Mouse (Mus musculus): Measurements from ENCODE around the gene Negr1. TPM values are rescaled to one million over a fixed set of nuclear protein-coding genes. Genes with fewer than 3 reads are reported as not detected.
A peak's percentile ranks its signal among the peaks of the same experiment; 100 is the strongest.

Negr1 gene
- polyA plus RNA-seq, 1 experiment, result 94.2 TPM

- DNase-seq (ENCODE audit: extremely low spot score in 1 of 2, low spot score in 1 of 2), result no peak
Measured at GRCm38 (mm10) chr3:156895322-156895721, 333.7 kb downstream of the Negr1 start.

- no peak for DNase-seq (ENCODE audit: extremely low spot score in 1 of 2, low spot score in 1 of 2)
Measured at GRCm38 (mm10) chr3:156896106-156896505, 334.5 kb downstream of the Negr1 start.

- DNase-seq (ENCODE audit: extremely low spot score in 1 of 2, low spot score in 1 of 2), result no peak
Measured at GRCm38 (mm10) chr3:156896552-156896951, 335.0 kb downstream of the Negr1 start.

DNA sequence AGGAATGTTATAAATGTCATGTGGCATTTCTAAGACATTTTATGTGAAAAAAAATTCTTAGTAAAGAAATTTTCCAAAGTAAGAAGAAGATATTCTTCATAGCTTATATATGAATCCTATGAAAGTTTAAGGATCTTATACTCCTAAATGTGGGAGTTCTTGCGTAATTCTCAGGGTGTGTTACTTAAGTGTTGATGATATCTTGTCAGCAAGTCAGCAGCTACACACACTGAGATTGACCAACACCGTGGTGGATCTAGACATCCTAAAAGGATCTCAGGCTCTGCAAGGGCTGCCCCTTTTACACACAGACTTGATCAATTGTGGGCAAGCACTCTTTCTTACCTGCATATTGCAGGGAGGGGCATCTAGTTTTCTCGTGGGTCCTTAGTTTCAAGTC lies 339.5 kb downstream of the Negr1 start:
- DNase-seq (ENCODE audit: extremely low spot score in 1 of 2, low spot score in 1 of 2), result no peak

- DNase-seq (ENCODE audit: extremely low spot score in 1 of 2, low spot score in 1 of 2), result peak; percentile 21 to 62
Measured at GRCm38 (mm10) chr3:156903925-156904576, 342.5 kb downstream of the Negr1 start.

- no peak for DNase-seq (ENCODE audit: extremely low spot score in 1 of 2, low spot score in 1 of 2)
Measured at GRCm38 (mm10) chr3:156912816-156913215, 351.2 kb downstream of the Negr1 start.

DNA sequence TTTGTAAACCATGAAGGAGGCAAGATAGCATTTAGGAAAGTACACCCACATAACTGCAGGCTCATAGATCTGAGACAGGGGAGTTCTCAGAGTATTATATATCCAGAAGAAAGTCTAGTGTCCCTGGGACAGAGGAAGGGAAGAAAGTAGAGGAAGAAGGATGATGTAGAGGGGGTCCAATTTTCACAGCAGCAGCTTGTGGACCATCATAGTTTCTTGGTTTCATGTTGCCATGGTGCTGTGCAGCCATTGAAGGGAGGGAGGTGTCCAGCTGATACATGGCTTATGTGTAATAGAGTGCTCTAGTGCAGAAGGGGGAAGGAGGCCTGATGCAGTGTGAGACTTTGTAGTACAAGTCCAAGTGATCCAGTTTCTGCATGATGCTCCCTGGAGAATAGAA lies 359.8 kb downstream of the Negr1 start:
- no peak for DNase-seq (ENCODE audit: extremely low spot score in 1 of 2, low spot score in 1 of 2)

DNA sequence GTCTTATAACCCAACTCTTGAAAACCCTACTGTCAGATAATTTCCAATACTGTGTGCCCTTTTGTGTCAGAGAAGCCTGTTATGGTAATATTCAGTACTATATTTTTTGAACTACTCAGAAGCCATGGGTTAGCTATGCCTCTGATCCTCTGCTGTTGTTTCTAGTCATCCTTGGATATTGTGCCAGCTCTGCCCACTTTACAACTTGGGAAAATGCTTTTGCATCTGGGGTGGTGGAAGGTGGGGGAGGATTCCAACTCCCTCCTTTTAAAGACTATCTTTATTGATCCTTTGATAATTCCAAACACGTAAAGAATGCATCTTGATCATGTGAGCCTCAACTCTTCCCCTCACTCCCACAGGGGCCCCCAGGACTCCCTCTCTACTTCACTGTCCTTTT lies 361.6 kb downstream of the Negr1 start:
- DNase-seq (ENCODE audit: extremely low spot score in 1 of 2, low spot score in 1 of 2), result peak in 1 of 2 experiments; percentile 53

- DNase-seq (ENCODE audit: extremely low spot score in 1 of 2, low spot score in 1 of 2), result no peak
Measured at GRCm38 (mm10) chr3:156925102-156925501, 363.5 kb downstream of the Negr1 start.

DNA sequence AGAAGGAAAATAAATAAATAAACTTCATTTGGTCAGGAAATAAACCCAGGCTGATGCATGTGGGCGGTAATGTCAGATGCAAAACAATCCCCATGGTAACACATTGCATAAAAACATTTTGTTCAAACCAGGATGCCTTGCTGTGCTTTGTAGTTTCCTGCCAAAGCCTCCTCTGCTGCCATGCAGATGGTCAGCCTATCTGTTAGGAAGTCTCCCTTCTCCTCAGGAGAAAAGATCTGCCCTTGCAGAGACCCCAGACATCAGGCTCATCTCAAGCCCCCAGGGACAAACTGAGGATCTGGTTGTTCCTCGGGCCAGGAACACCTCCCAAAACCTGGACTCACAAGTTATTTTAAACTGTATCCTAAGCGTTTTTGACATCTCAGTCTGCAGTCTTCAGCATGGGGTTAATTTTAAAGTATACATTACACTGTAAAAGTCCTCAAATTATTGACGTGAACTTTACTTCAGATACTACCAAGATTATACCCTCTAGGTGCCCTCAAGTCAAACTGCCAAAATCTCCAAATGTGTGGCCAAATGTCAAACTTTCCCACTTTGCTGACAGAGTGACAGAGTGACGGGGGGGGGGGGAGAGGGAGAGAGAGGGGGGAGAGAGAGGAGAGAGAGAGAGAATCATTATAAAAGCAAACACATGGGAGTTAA lies 366.9 kb downstream of the Negr1 start:
- DNase-seq (ENCODE audit: extremely low spot score in 1 of 2, low spot score in 1 of 2), result no peak

GRCm38 (mm10) chr3:156929062-156929397 lies 367.4 kb downstream of the Negr1 start:
- peak in 1 of 2 experiments; percentile 62 for DNase-seq (ENCODE audit: extremely low spot score in 1 of 2, low spot score in 1 of 2)

DNA sequence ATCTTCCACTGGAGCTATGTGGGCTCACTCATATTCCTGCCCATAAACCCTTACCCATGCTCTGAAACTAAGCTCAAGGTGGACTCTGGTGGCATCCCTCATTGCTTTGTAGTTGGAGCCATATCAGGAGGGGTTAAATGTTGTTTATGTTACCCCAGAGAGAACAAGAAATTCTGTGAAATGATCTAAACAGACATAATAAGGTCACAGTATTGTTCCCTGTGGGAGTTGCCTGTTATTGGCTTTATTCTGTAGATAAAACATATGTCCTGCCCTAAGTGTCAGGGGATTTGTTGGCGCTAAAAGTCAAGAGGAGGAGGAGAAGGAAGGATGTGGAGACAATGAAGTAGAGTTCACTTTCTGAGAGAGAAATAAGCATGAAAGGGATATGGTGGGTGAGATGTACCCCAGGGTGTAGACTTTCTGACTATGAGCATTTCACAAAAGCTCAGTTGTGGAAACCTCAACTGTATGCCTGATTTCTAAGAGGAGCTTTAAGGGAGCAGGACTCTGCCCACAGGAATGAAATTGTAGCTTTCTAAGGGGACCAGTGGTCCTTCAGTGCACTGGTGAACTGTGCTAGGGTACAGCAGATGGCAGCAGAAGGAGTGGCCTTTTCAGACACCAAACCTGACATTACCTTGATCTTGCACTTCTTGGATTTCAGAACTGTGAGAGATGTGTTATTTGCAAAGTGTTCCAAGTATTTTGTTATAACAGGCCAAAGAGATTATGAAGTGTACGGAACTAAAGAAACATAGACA lies 368.3 kb downstream of the Negr1 start:
- no peak for DNase-seq (ENCODE audit: extremely low spot score in 1 of 2, low spot score in 1 of 2)

DNA sequence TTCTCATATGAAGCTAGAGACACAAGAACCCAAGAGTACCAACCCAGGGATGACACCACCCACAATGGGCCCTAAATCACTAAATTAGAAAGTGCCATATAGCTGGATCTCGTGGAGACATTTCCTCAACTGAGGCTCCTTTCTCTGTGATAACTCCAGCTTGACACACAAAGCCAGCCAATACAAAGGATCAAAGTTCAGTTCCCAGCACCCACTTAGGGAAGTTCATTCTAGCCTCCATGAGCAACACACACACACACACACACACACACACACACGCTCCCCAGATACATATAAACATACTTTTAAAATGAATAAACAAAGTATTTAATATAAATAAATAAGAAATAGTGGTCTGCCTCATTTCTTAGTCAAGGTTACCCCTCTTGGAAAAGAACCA lies 369.4 kb downstream of the Negr1 start:
- DNase-seq (ENCODE audit: extremely low spot score in 1 of 2, low spot score in 1 of 2), result no peak

- DNase-seq (ENCODE audit: extremely low spot score in 1 of 2, low spot score in 1 of 2), result no peak
Measured at GRCm38 (mm10) chr3:156931540-156931939, 369.9 kb downstream of the Negr1 start.

DNA sequence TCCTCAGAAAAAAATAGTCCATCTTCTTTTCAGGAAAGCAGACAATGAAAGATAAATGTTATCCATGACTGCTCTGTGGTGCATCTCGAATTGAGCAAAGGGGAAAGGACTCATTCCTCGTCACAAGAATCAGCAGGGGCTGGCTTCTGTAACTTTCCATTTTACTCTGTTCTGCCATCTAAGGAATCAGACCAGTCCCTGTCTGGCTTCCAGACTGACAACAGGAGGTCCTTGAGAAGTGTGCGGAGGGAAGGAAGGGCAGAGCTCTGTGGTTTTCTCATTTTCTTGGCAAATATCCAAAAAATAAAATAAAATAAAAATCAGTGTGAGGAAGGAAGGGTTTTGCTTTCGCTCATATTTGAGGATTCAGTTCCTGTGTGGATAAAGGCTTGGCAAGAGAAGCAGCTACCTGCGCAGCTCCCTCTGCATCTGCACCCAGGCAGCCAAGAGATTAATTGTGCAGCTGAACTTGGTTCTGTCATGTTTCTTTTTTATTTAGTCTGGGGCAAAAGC lies 373.2 kb downstream of the Negr1 start:
- no peak for DNase-seq (ENCODE audit: extremely low spot score in 1 of 2, low spot score in 1 of 2)

DNA sequence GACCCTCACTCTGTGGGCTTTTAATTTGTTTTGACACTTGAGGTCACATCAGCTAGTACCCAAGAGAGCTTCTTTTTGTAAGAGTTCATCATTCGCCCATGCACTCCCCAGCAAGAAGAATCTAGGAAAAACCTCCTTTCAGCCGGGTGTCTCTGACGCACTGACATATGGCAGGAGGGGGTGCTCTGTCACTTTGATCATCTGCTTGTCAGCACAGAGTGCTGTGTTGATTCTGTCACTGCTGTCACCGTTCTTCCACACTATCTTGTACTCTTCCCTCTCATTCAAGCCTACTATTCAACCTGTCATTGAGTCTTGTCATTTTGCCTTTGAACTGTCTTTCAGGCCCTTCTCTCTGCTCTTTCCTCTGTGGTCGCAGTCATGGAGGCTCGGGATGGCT lies 385.8 kb downstream of the Negr1 start:
- DNase-seq (ENCODE audit: extremely low spot score in 1 of 2, low spot score in 1 of 2), result peak in 1 of 2 experiments; percentile 53

DNA sequence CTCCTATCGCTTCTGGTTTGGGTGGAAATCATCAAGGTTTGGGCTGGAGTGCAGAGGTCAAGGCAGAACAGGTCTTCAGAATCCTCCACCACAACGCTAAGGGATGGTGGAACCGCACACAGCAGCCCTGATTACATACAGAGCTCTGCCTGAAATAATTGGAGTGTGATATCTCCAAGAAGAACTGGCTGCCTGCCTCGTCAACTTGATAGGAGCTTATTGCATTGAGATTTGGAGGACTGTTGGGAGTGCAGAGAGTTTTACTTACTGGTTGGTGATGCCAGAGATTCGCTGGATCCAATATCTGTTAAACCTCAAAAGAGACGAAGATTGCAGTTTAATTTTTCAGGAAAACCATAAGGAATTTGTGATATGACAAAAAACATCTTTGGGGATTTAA lies 391.4 kb downstream of the Negr1 start:
- no peak for DNase-seq (ENCODE audit: extremely low spot score in 1 of 2, low spot score in 1 of 2)

DNA sequence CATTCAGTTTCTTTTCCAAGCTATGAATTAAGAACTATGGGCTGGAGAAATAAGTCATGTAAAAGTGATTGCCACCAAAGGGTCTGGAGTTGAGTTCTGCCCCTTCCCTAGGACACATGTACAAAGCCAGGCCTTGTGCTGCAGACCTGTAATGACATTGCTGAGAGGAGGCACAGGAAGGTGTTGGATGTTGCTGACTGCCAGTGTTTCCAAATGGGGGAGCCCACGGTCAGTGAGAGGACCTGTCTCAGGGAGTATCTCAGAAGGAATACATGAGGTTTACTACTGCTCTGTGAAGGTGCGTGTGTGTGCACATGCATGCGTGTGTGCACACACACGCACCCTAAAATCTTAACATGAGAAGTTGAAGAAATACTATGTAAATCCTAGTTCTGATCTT lies 393.5 kb downstream of the Negr1 start:
- no peak for DNase-seq (ENCODE audit: extremely low spot score in 1 of 2, low spot score in 1 of 2)

DNA sequence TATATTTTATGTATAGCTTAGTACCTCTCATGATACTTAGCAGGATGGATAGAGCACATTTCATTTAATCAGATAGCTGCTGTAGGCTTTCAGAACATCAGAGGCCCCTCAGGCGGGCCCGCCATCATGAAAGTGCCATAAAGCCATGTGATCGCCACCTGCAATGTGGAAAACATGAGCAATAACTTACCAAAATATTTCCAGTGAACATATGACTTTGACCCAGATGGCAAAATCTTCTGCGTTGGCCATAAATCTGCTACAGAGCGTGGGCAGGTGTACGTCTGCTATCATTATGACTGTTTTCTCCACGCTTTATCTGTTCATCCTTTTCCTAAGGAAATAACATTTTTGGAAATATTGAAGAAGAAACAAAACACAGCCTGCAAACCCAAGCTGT lies 397.0 kb downstream of the Negr1 start:
- DNase-seq (ENCODE audit: extremely low spot score in 1 of 2, low spot score in 1 of 2), result peak; percentile 38 to 62

DNA sequence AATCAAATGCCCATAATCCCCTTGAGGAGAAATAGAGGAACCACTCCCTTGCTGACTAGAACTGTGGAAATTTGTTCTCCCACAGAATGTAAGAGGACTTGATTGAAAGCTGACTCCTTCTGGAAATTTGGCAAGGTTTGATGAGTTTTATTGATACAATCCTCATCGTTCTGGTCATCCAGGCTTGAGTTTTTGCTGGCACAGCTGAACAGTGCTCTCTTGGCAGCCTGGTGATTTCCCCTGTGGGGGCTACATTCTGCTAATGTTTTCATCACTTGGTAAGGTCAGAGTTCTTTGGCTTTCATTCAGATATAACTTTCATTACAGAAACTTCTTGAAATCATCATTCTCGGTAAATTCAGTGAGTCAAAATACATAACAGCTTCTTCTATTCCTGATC lies 407.2 kb downstream of the Negr1 start:
- DNase-seq (ENCODE audit: extremely low spot score in 1 of 2, low spot score in 1 of 2), result no peak

- DNase-seq (ENCODE audit: extremely low spot score in 1 of 2, low spot score in 1 of 2), result no peak
Measured at GRCm38 (mm10) chr3:156971104-156971503, 409.5 kb downstream of the Negr1 start.

- DNase-seq (ENCODE audit: extremely low spot score in 1 of 2, low spot score in 1 of 2), result no peak
Measured at GRCm38 (mm10) chr3:156976816-156977215, 415.2 kb downstream of the Negr1 start.
